Mouse (Mus musculus): ENCODE data around the gene Nol4l. TPM values are rescaled to one million over a fixed set of nuclear protein-coding genes. Genes with fewer than 3 reads are reported as not detected.

Gene Nol4l
- polyA plus RNA-seq, 1 experiment = 29.2 TPM

GRCm38 (mm10) chr2:153544771-153545170 is 15.0 kb upstream of the Nol4l start:
- WGBS = 80% methylated on average over 4 of the region's 4 CpGs

GRCm38 (mm10) chr2:153543911-153544730 is 14.3 kb upstream of the Nol4l start:
- no peak for DNase-seq (ENCODE audit: low read depth, low spot score)
- 76% methylated on average over 8 of the region's 8 CpGs for WGBS

More at GRCm38 (mm10) chr2:153544771-153545170, 15.0 kb upstream of the Nol4l start:
- no peak for DNase-seq (ENCODE audit: low read depth, low spot score)

GRCm38 (mm10) chr2:153542936-153543668 is 13.3 kb upstream of the Nol4l start:
- no peak for DNase-seq (ENCODE audit: low read depth, low spot score)
- 80% methylated on average over 8 of the region's 8 CpGs for WGBS

GRCm38 (mm10) chr2:153538898-153539297 is 9.1 kb upstream of the Nol4l start:
- no peak for DNase-seq (ENCODE audit: low read depth, low spot score)
- 91% methylated on average over 3 of the region's 3 CpGs for WGBS

GRCm38 (mm10) chr2:153533981-153534380 is 4.2 kb upstream of the Nol4l start:
- WGBS = 68% methylated on average over 1 of the region's 1 CpGs
- DNase-seq (ENCODE audit: low read depth, low spot score) = no peak

GRCm38 (mm10) chr2:153530948-153531347 is 1.2 kb upstream of the Nol4l start:
- no peak for DNase-seq (ENCODE audit: low read depth, low spot score)
- 59% methylated on average over 5 of the region's 5 CpGs for WGBS

- WGBS = 1% methylated on average over 51 of the region's 53 CpGs
- no peak for DNase-seq (ENCODE audit: low read depth, low spot score)
Measured at GRCm38 (mm10) chr2:153529365-153529781, 398 bp downstream of the Nol4l start.

GRCm38 (mm10) chr2:153528571-153529364 is 1.0 kb downstream of the Nol4l start:
- WGBS = under 1% methylated on average over 36 of the region's 70 CpGs
- DNase-seq (ENCODE audit: low read depth, low spot score) = no peak

- no peak for DNase-seq (ENCODE audit: low read depth, low spot score)
Measured at GRCm38 (mm10) chr2:153527580-153528531, 1.9 kb downstream of the Nol4l start.

GRCm38 (mm10) chr2:153526850-153527530 is 2.8 kb downstream of the Nol4l start:
- DNase-seq (ENCODE audit: low read depth, low spot score) = no peak
- WGBS = 67% methylated on average over 9 of the region's 9 CpGs

More at GRCm38 (mm10) chr2:153527580-153528531, 1.9 kb downstream of the Nol4l start:
- 15% methylated on average over 72 of the region's 85 CpGs for WGBS

GRCm38 (mm10) chr2:153525906-153526311 is 3.9 kb downstream of the Nol4l start:
- DNase-seq (ENCODE audit: low read depth, low spot score) = no peak
- WGBS = 16% methylated on average over 10 of the region's 10 CpGs

- WGBS = 86% methylated on average over 2 of the region's 2 CpGs
- no peak for DNase-seq (ENCODE audit: low read depth, low spot score)
Measured at GRCm38 (mm10) chr2:153524727-153525126, 5.0 kb downstream of the Nol4l start.

GRCm38 (mm10) chr2:153523656-153524055 is 6.1 kb downstream of the Nol4l start:
- 88% methylated on average over 12 of the region's 12 CpGs for WGBS
- no peak for DNase-seq (ENCODE audit: low read depth, low spot score)

- DNase-seq (ENCODE audit: low read depth, low spot score) = no peak
- 70% methylated on average over 9 of the region's 9 CpGs for WGBS
Measured at GRCm38 (mm10) chr2:153523143-153523542, 6.6 kb downstream of the Nol4l start.

GRCm38 (mm10) chr2:153522270-153522669 is 7.5 kb downstream of the Nol4l start:
- DNase-seq (ENCODE audit: low read depth, low spot score) = no peak
- 79% methylated on average over 4 of the region's 4 CpGs for WGBS

GRCm38 (mm10) chr2:153520057-153520456 is 9.7 kb downstream of the Nol4l start:
- 78% methylated on average over 9 of the region's 9 CpGs for WGBS
- no peak for DNase-seq (ENCODE audit: low read depth, low spot score)

- DNase-seq (ENCODE audit: low read depth, low spot score) = no peak
- 21% methylated on average over 4 of the region's 4 CpGs for WGBS
Measured at GRCm38 (mm10) chr2:153516961-153517360, 12.8 kb downstream of the Nol4l start.

- no peak for DNase-seq (ENCODE audit: low read depth, low spot score)
- 85% methylated on average over 6 of the region's 6 CpGs for WGBS
Measured at GRCm38 (mm10) chr2:153515582-153515981, 14.2 kb downstream of the Nol4l start.

All from large intestine, adult 2 months (tissue).